Comparison of ENCODE assay signal across 10 mouse cellular contexts in genomic region chr7:29559290-29559689, GRCm38 (mm10). TPM values are rescaled to one million over a fixed set of nuclear protein-coding genes. Genes with fewer than 3 reads are reported as not detected.
DNase-seq lines count a peak whose midpoint lies in the region; ATAC-seq and TF ChIP-seq lines count a peak whose summit lies in the region.
"Had no signal": no experiment of that assay in that cellular context is flagged by ENCODE, and none has a peak within 500 bp of the region (broad histone marks: within the 10 kb centered on the region; RNA-seq: fewer than 3 reads in every experiment).

No protein-coding gene starts in this region.

- no peaks in the 10 kb centered on the region for H3K9me3 ChIP-seq in embryonic facial prominence, embryonic 11.5 days (replicated peaks; ENCODE audit: control insufficient read depth, low read length)
- H3K9me3 ChIP-seq: forebrain, embryonic 10.5 days had no signal

- no peak for TF ChIP-seq POLR2A in heart, adult 2 months (IDR thresholded peaks at IDR 0.05; ENCODE audit: insufficient read depth, low read depth, low read length)
- TF ChIP-seq POLR2A in spleen, adult 2 months (IDR thresholded peaks at IDR 0.05; ENCODE audit: low read depth, low read length) = no peak

- 63% methylated on average over 4 of the region's 4 CpGs for WGBS in heart, adult 2 months
- 70% methylated on average over 4 of the region's 4 CpGs for WGBS in spleen, adult 2 months
- 72% methylated on average over 4 of the region's 4 CpGs for WGBS in embryonic facial prominence, embryonic 11.5 days

- H3K4me1 ChIP-seq in heart, adult 2 months (ENCODE audit: control insufficient read depth, insufficient read depth, low read length) = no peaks in the 10 kb centered on the region
- no peaks in the 10 kb centered on the region for H3K4me1 ChIP-seq in spleen, adult 2 months (ENCODE audit: control insufficient read depth, insufficient read depth, insufficient read length)
- H3K4me1 ChIP-seq in embryonic facial prominence, embryonic 11.5 days (ENCODE audit: control insufficient read depth, insufficient read depth, low read length) = no peaks in the 10 kb centered on the region
- H3K4me1 ChIP-seq: forebrain, embryonic 10.5 days had no signal

- no peak for ATAC-seq in embryonic facial prominence, embryonic 11.5 days (replicated peaks; ENCODE audit: insufficient number of reproducible peaks, low FRiP score, low TSS enrichment, low read depth)

- H3K36me3 ChIP-seq in heart, adult 2 months (ENCODE audit: control insufficient read depth, insufficient read depth, low read length) = no peaks in the 10 kb centered on the region
- no peaks in the 10 kb centered on the region for H3K36me3 ChIP-seq in spleen, adult 2 months (ENCODE audit: control insufficient read depth, insufficient read depth, low read length)
- H3K36me3 ChIP-seq in embryonic facial prominence, embryonic 11.5 days (replicated peaks; ENCODE audit: control insufficient read depth, insufficient read depth, low read depth, low read length) = no peaks in the 10 kb centered on the region
- H3K36me3 ChIP-seq: forebrain, embryonic 10.5 days had no signal

- no peak overlapping the region for H3K27ac ChIP-seq in heart, adult 2 months
- no peak overlapping the region for H3K27ac ChIP-seq in spleen, adult 2 months (ENCODE audit: insufficient read depth, low read length)
- H3K27ac ChIP-seq in embryonic facial prominence, embryonic 11.5 days (replicated peaks; ENCODE audit: low read depth, low read length) = no peak overlapping the region
- H3K27ac ChIP-seq: forebrain, embryonic 10.5 days had no signal

- H3K9ac ChIP-seq in heart, adult 2 months (ENCODE audit: low read depth, low read length) = no peak overlapping the region
- H3K9ac ChIP-seq in embryonic facial prominence, embryonic 11.5 days (replicated peaks; ENCODE audit: low read length) = no peak overlapping the region

- intact Hi-C loops in heart, adult 2 months (cut with DNase I) = no loop called here

- TF ChIP-seq CTCF in heart, adult 2 months (IDR thresholded peaks at IDR 0.05) = peak; percentile 50
- peak; percentile 6; the same call in 1 of the 2 replicates for TF ChIP-seq CTCF in spleen, adult 2 months (IDR thresholded peaks at IDR 0.05; ENCODE audit: extremely low read depth, insufficient read depth, insufficient read length, insufficient replicate concordance)

- no peak overlapping the region for H3K4me2 ChIP-seq in embryonic facial prominence, embryonic 11.5 days (ENCODE audit: low read depth, low read length)

- no peaks in the 10 kb centered on the region for H3K27me3 ChIP-seq in heart, adult 2 months (ENCODE audit: control insufficient read depth, insufficient read depth, low read length)
- H3K27me3 ChIP-seq in spleen, adult 2 months (ENCODE audit: control insufficient read depth, insufficient read depth, low read length) = no peaks in the 10 kb centered on the region
- H3K27me3 ChIP-seq in embryonic facial prominence, embryonic 11.5 days (ENCODE audit: control insufficient read depth, insufficient read depth, low read length) = no peaks in the 10 kb centered on the region

- no peak overlapping the region for H3K4me3 ChIP-seq in heart, adult 2 months
- no peak overlapping the region for H3K4me3 ChIP-seq in spleen, adult 2 months (ENCODE audit: extremely low read depth, insufficient read depth, insufficient read length)
- H3K4me3 ChIP-seq in embryonic facial prominence, embryonic 11.5 days (ENCODE audit: low read depth, low read length) = no peak overlapping the region
- H3K4me3 ChIP-seq: forebrain, embryonic 10.5 days had no signal

- TF ChIP-seq EP300 in heart, adult 2 months (IDR thresholded peaks at IDR 0.05; ENCODE audit: insufficient read depth, low read depth, low read length) = no peak

- no peaks in the 10 kb centered on the region for H3K79me2 ChIP-seq in heart, adult 2 months (replicated peaks; ENCODE audit: control insufficient read depth, insufficient read depth, low read length)

- no peak for DNase-seq in heart, adult 2 months
- no peak for DNase-seq in heart, adult 9 months (ENCODE audit: low spot score in 2 of 2)
- no peak for DNase-seq in spleen, adult 2 months (ENCODE audit: low read depth in 1 of 2, low spot score in 2 of 2)
- DNase-seq in spleen, postnatal 36 days (ENCODE audit: low spot score in 2 of 2) = no peak
- peak; percentile 20 for DNase-seq in embryonic facial prominence, embryonic 11.5 days (ENCODE audit: low spot score)
- peak; percentile 31 for DNase-seq in thymus, postnatal 14 days
- DNase-seq in cerebellum, adult 11 months = no peak
- no peak for DNase-seq in cerebellum, adult 8-10 months
- DNase-seq: right cerebral cortex, postnatal 14 days had no signal

RNA-seq across cellular contexts. Expression of gene Sipa1l3, which starts 40.8 kb away (rescaled TPM):
- total RNA-seq in heart, adult 2 months (2021) = 10 to 100 TPM in 1 of 2 experiments, 1 to 10 TPM in 1; 8.9 to 10.7 TPM
- polyA plus RNA-seq in heart, adult 2 months (2012; rRNA removed) = 9.1 and 11.5 TPM in 2 replicates
- 30.3 and 47.5 TPM in 2 replicates for polyA plus RNA-seq in spleen, adult 2 months (2012; rRNA removed)
- polyA plus RNA-seq in embryonic facial prominence, embryonic 11.5 days (2014; fragmentation: Nextera tagmentation; extraction: Ambion mirVana) = 4.5 and 6.8 TPM in 2 replicates

Comparison
In these comparisons a context has a peak if more than half of its experiments do, and no peak if none do; other contexts are left out.
1. DNase-seq: peak in embryonic facial prominence, embryonic 11.5 days (single experiment) and thymus, postnatal 14 days (single experiment); none in heart, adult 2 months (0 of 2), heart, adult 9 months (0 of 2), spleen, adult 2 months (0 of 2), spleen, postnatal 36 days (0 of 2), cerebellum, adult 11 months (single experiment) and cerebellum, adult 8-10 months (single experiment).